Mouse (Mus musculus) embryonic facial prominence, embryonic 14.5 days (tissue): ENCODE measurements around the gene Tor1a. TPM values are rescaled to one million over a fixed set of nuclear protein-coding genes. Genes with fewer than 3 reads are reported as not detected.

Source experiments
- polyA plus RNA-seq: library from polyadenylated mRNA; unstranded; fragments of >200 nt; fragmentation: Nextera tagmentation; extraction: Ambion mirVana; gene quantifications from 2 replicates; pipeline ENCODE4 v1.2.1, GENCODE M21; 2014

The Tor1a gene
- polyA plus RNA-seq, 1 experiment from 2014 or later: 68.8 TPM

Other genes starting within 250 kb of the Tor1a start
- gene 1700001O22Rik, start 164.3 kb downstream of the Tor1a start, polyA plus RNA-seq: 1.9 and 2.5 TPM in 2 replicates
- 81.7 and 85.6 TPM in 2 replicates for gene Ntmt1, start 160.1 kb downstream of the Tor1a start, polyA plus RNA-seq
- 26.6 and 30.4 TPM in 2 replicates for gene Asb6, start 137.6 kb downstream of the Tor1a start, polyA plus RNA-seq
- 63.8 and 68.0 TPM in 2 replicates for gene Prrx2, start 133.0 kb downstream of the Tor1a start, polyA plus RNA-seq
- 14.9 and 17.3 TPM in 2 replicates for gene Ptges, start 38.1 kb downstream of the Tor1a start, polyA plus RNA-seq
- 41.3 and 41.8 TPM in 2 replicates for gene Tor1b, start 15.0 kb downstream of the Tor1a start, polyA plus RNA-seq
- 46.7 and 48.1 TPM in 2 replicates for gene BC005624, start 14.3 kb upstream of the Tor1a start, polyA plus RNA-seq
- 20.9 and 21.7 TPM in 2 replicates for gene Usp20, start 14.3 kb upstream of the Tor1a start, polyA plus RNA-seq
- gene Fnbp1, start 174.1 kb upstream of the Tor1a start, polyA plus RNA-seq: 21.7 and 24.9 TPM in 2 replicates
- gene Gpr107, start 184.4 kb upstream of the Tor1a start, polyA plus RNA-seq: 27.4 and 28.6 TPM in 2 replicates